Mouse (Mus musculus) myocyte (in vitro differentiated cells): ENCODE results near the gene Chmp4b. TPM values are rescaled to one million over a fixed set of nuclear protein-coding genes. Genes with fewer than 3 reads are reported as not detected.

Experiments
- H3K27me3 ChIP-seq: one replicate; pipeline ENCODE4 v1.6.1; 2011; ENCODE audit not compliant: control insufficient read depth, insufficient read depth, insufficient read length
- H3K36me3 ChIP-seq: one replicate; pipeline ENCODE4 v1.6.1; 2011; ENCODE audit not compliant: control insufficient read depth, insufficient read depth
- H3K4me2 ChIP-seq: one replicate; pipeline ENCODE4 v1.6.1; 2011; ENCODE audit warnings: low read depth, control low read depth
- H3K4me3 ChIP-seq: one replicate; pipeline ENCODE4 v1.5.1; 2011; ENCODE audit warnings: mild to moderate bottlenecking, control low read depth, moderate library complexity
- H3K79me2 ChIP-seq: one replicate; pipeline ENCODE4 v1.6.1; 2011; ENCODE audit not compliant: control insufficient read depth, insufficient read depth
- H3ac ChIP-seq: one replicate; pipeline ENCODE4 v1.6.1; 2011; ENCODE audit not compliant: control insufficient read depth, insufficient read length
- CEBPB ChIP-seq: IDR thresholded peaks from 2 replicates; pipeline ENCODE4 v1.6.1; 2011; ENCODE audit warnings: mild to moderate bottlenecking, moderate library complexity; ENCODE audit not compliant: poor library complexity, insufficient read depth, severe bottlenecking
- E2F4 ChIP-seq: IDR thresholded peaks from one replicate; pipeline ENCODE4 v1.6.1; 2011; ENCODE audit warnings: mild to moderate bottlenecking, control low read depth, moderate library complexity; ENCODE audit not compliant: insufficient read depth
- MAX ChIP-seq: IDR thresholded peaks from one replicate; pipeline ENCODE4 v1.6.1; 2011; ENCODE audit warnings: low read depth, mild to moderate bottlenecking, control low read depth
- MYOD1 ChIP-seq, 3 experiments: IDR thresholded peaks; one replicate each; pipeline ENCODE4 v1.6.1; 2011; ENCODE audit warnings: control low read depth in 2 of 3, low read depth in 2 of 3, mild to moderate bottlenecking in 2 of 3, moderate library complexity in 1 of 3; ENCODE audit not compliant: insufficient read length in 2 of 3, control insufficient read depth in 1 of 3
- MYOG ChIP-seq, 3 experiments: IDR thresholded peaks; one replicate each; pipeline ENCODE4 v1.6.1; 2011; ENCODE audit warnings: control low read depth in 2 of 3, low read depth in 2 of 3, mild to moderate bottlenecking in 2 of 3; ENCODE audit not compliant: insufficient read length in 2 of 3, control insufficient read depth in 1 of 3, insufficient read depth in 1 of 3
- POLR2A ChIP-seq: IDR thresholded peaks from one replicate; pipeline ENCODE4 v1.6.1; 2011; ENCODE audit warnings: low read depth, mild to moderate bottlenecking, control low read depth, moderate library complexity; ENCODE audit not compliant: insufficient read length
- POLR2AphosphoS2 ChIP-seq: IDR thresholded peaks from one replicate; pipeline ENCODE4 v1.6.1; 2011; ENCODE audit warnings: low read depth, control low read depth; ENCODE audit not compliant: insufficient read length
- REST ChIP-seq: IDR thresholded peaks from one replicate; pipeline ENCODE4 v1.6.1; 2011; ENCODE audit warnings: mild to moderate bottlenecking, control low read depth, moderate library complexity; ENCODE audit not compliant: insufficient read depth, insufficient read length
- SRF ChIP-seq: IDR thresholded peaks from one replicate; pipeline ENCODE4 v1.6.1; 2011; ENCODE audit warnings: low read depth; ENCODE audit not compliant: control insufficient read depth, insufficient read length
- TCF12 ChIP-seq: IDR thresholded peaks from one replicate; pipeline ENCODE4 v1.6.1; 2011; ENCODE audit warnings: mild to moderate bottlenecking, control low read depth; ENCODE audit not compliant: poor library complexity, insufficient read depth, severe bottlenecking
- TCF3 ChIP-seq: IDR thresholded peaks from one replicate; pipeline ENCODE4 v1.6.1; 2011; ENCODE audit warnings: low read depth, control low read depth; ENCODE audit not compliant: insufficient read length
- USF1 ChIP-seq: IDR thresholded peaks from one replicate; pipeline ENCODE4 v1.6.1; 2011; ENCODE audit warnings: low read depth, mild to moderate bottlenecking, control low read depth, moderate library complexity
- polyA plus RNA-seq: library from polyadenylated mRNA; unstranded; fragments of >200 nt; fragmentation: generic; extraction: Trizol; gene quantifications from one replicate; pipeline ENCODE4 v1.2.1, GENCODE M21; 2012; ENCODE audit warnings: missing spikeins

The Chmp4b gene
- polyA plus RNA-seq, 1 experiment: 172 TPM

- H3ac ChIP-seq: no peak overlapping the region
- peaks cover 18% of the 10 kb centered on the region for H3K36me3 ChIP-seq
- no peak overlapping the region for H3K4me2 ChIP-seq
- no peaks in the 10 kb centered on the region for H3K27me3 ChIP-seq
- H3K79me2 ChIP-seq: peaks cover 42% of the 10 kb centered on the region
- TF ChIP-seq TCF3: no peak
- no peak for TF ChIP-seq TCF12
- TF ChIP-seq E2F4: no peak
- no peak for TF ChIP-seq CEBPB
- TF ChIP-seq MYOD1 (IDR thresholded peaks at IDR 0.05; ENCODE audit: control insufficient read depth in 1 of 3, insufficient read length in 2 of 3, low read depth in 2 of 3): no peak
- no peak for TF ChIP-seq POLR2A
- no peak for TF ChIP-seq MYOG (IDR thresholded peaks at IDR 0.05; ENCODE audit: control insufficient read depth in 1 of 3, insufficient read depth in 1 of 3, insufficient read length in 2 of 3, low read depth in 2 of 3)
- no peak for TF ChIP-seq POLR2AphosphoS2
- no peak overlapping the region for H3K4me3 ChIP-seq
These were observed 37.9 kb downstream of the Chmp4b start for GRCm38 (mm10) chr2:154689391-154689790.

DNA sequence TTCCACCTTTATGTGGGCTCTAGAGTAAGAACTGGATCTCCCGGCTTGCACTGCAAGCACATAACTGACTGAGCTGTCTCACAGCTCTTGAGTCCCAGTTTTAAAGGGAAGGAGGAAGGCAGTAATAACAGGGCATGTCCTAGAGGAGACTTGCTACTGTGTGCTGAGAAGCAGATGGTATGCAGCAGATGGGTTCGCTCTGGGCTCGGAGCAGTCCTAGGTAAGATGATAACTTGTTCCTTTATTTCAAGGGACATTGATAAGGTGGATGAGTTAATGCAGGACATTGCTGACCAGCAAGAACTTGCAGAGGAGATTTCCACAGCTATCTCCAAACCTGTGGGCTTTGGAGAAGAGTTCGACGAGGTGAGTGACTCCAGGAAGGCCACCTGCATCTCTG lies 39.5 kb downstream of the Chmp4b start:
- Histone ChIP-seq H3K4me3 (no peak overlapping the region), H3K79me2 (peaks cover 28% of the 10 kb centered on the region), H3K4me2 (no peak overlapping the region), H3K36me3 (peaks cover 19% of the 10 kb centered on the region), H3ac (no peak overlapping the region), H3K27me3 (no peaks in the 10 kb centered on the region)
- TF ChIP-seq USF1: no peak
- no peak for TF ChIP-seq POLR2A
- no peak for TF ChIP-seq MAX
- no peak for TF ChIP-seq CEBPB
- TF ChIP-seq MYOD1 (IDR thresholded peaks at IDR 0.05; ENCODE audit: control insufficient read depth in 1 of 3, insufficient read length in 2 of 3, low read depth in 2 of 3): no peak
- no peak for TF ChIP-seq TCF3
- TF ChIP-seq TCF12: no peak
- TF ChIP-seq E2F4: no peak

DNA sequence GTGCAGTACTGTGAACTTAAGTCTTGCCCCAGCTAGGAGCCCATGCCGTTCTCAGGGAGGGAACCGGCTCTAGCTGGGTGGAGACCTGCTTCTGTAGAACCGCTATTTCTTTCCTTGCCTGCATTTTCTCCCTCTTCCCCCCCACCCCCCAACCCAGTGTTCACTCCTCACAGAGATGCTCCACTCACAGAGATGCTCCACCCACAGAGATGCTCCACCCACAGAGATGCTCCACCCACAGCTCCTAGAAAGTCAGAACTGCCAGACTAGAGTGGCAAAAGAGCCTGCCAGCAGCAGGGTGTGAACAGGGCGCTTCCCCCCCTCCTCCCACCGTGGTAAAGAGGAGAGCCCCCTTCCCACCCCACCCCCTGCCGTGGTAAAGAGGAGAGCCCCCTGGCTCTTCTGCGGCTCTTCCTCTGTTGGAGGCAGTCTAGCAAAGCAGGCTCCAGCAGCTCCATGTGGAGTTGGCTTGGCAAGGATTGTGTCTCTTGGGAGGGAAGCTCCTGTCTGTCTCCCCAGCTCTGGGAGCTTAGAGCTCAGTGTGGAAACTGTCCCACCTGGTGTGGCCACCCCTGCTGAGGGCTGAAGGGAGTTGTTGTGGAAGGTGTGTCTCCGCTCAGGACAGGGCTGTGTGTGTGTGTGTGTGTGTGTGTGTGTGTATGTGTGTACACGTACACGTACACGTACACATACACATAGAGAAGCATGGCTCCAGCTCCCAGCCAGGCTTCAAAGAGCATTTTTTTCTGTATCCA lies 41.9 kb downstream of the Chmp4b start:
- TF ChIP-seq POLR2AphosphoS2 (no peak), POLR2A (no peak), TCF3 (no peak), USF1 (no peak), MAX (no peak), SRF (no peak), CEBPB (no peak), TCF12 (no peak), MYOG (IDR thresholded peaks at IDR 0.05; ENCODE audit: control insufficient read depth in 1 of 3, insufficient read depth in 1 of 3, insufficient read length in 2 of 3, low read depth in 2 of 3) (no peak)
- no peak overlapping the region for H3K4me3 ChIP-seq
- H3K79me2 ChIP-seq: peaks cover 6% of the 10 kb centered on the region
- no peak overlapping the region for H3K4me2 ChIP-seq
- H3K36me3 ChIP-seq: peaks cover 19% of the 10 kb centered on the region
- H3K27me3 ChIP-seq: no peaks in the 10 kb centered on the region
- H3ac ChIP-seq: no peak overlapping the region

DNA sequence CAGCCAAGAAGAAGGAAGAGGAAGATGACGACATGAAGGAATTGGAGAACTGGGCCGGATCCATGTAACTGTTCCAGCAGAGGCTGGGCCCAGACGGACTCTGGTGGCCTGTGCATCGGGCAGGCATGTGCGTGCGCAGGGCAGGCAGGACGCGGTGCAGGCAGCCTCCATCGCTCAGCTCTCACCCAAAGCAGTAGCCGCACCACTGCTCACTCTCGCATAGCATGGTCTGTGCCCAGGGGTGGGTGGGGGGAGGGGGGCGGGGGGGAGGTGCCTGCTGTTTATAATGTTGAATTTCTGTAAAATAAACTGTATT lies 42.4 kb downstream of the Chmp4b start:
- Histone ChIP-seq H3ac (no peak overlapping the region), H3K36me3 (peaks cover 23% of the 10 kb centered on the region), H3K27me3 (no peaks in the 10 kb centered on the region), H3K4me2 (no peak overlapping the region), H3K79me2 (peaks cover 2% of the 10 kb centered on the region), H3K4me3 (no peak overlapping the region)
- TF ChIP-seq POLR2AphosphoS2 (no peak), POLR2A (no peak), MAX (no peak), REST (no peak), MYOG (IDR thresholded peaks at IDR 0.05; ENCODE audit: control insufficient read depth in 1 of 3, insufficient read depth in 1 of 3, insufficient read length in 2 of 3, low read depth in 2 of 3) (no peak), TCF12 (no peak), USF1 (no peak), E2F4 (no peak), TCF3 (no peak), MYOD1 (IDR thresholded peaks at IDR 0.05; ENCODE audit: control insufficient read depth in 1 of 3, insufficient read length in 2 of 3, low read depth in 2 of 3) (no peak), SRF (no peak), CEBPB (no peak)

DNA sequence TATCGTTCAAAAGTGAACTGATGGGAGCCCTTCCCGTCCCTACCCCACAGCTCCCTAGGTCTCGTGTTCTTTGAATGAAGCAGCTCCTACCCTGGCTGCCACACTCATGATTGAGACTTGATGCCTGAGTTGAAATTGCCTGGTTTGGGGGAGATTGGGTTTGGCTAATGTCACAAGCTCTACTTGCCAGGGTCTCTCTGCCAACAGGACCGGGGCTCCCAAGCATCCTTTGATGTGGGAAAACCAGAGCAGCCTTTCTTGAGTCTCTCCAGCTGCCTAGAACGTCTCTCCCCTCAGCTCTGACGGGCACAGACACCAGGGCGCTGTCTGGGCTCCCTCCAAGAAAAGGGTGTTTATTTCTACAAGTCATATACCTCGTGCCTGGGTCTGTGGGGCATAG lies 44.2 kb downstream of the Chmp4b start:
- H3K27me3 ChIP-seq: no peaks in the 10 kb centered on the region
- TF ChIP-seq MYOD1 (IDR thresholded peaks at IDR 0.05; ENCODE audit: control insufficient read depth in 1 of 3, insufficient read length in 2 of 3, low read depth in 2 of 3) (no peak), REST (no peak), SRF (no peak), TCF3 (no peak), MAX (no peak), MYOG (IDR thresholded peaks at IDR 0.05; ENCODE audit: control insufficient read depth in 1 of 3, insufficient read depth in 1 of 3, insufficient read length in 2 of 3, low read depth in 2 of 3) (no peak), USF1 (no peak)
- H3K4me2 ChIP-seq: no peak overlapping the region
- H3K79me2 ChIP-seq: no peaks in the 10 kb centered on the region
- H3ac ChIP-seq: no peak overlapping the region
- peaks cover 20% of the 10 kb centered on the region for H3K36me3 ChIP-seq
- H3K4me3 ChIP-seq: no peak overlapping the region
